Mouse (Mus musculus): ENCODE results near the gene Pigk. TPM values are rescaled to one million over a fixed set of nuclear protein-coding genes. Genes with fewer than 3 reads are reported as not detected.

Gene Pigk
- polyA plus RNA-seq, 1 experiment from 2014 or later: 49.1 TPM

- H3K9me3 ChIP-seq (replicated peaks; ENCODE audit: control insufficient read depth, low read length): no peaks in the 10 kb centered on the region
- WGBS: 85% methylated on average over 2 of the region's 2 CpGs
- no peak overlapping the region for H3K4me3 ChIP-seq (ENCODE audit: low read depth, low read length)
- no peak overlapping the region for H3K4me2 ChIP-seq (ENCODE audit: low read depth, low read length)
- DNase-seq (ENCODE audit: low spot score) (no peak), ATAC-seq (replicated peaks; ENCODE audit: insufficient number of reproducible peaks, low FRiP score, low TSS enrichment, low read depth) (no peak)
- H3K36me3 ChIP-seq (replicated peaks; ENCODE audit: control insufficient read depth, insufficient read depth, low read depth, low read length): no peaks in the 10 kb centered on the region
- no peak overlapping the region for H3K27ac ChIP-seq (replicated peaks; ENCODE audit: low read depth, low read length)
- H3K9ac ChIP-seq (replicated peaks; ENCODE audit: low read length): no peak overlapping the region
- no peaks in the 10 kb centered on the region for H3K27me3 ChIP-seq (ENCODE audit: control insufficient read depth, insufficient read depth, low read length)
- H3K4me1 ChIP-seq (ENCODE audit: control insufficient read depth, insufficient read depth, low read length): no peaks in the 10 kb centered on the region
Measured at GRCm38 (mm10) chr3:152706901-152707300, 7.0 kb upstream of the Pigk start.

DNA sequence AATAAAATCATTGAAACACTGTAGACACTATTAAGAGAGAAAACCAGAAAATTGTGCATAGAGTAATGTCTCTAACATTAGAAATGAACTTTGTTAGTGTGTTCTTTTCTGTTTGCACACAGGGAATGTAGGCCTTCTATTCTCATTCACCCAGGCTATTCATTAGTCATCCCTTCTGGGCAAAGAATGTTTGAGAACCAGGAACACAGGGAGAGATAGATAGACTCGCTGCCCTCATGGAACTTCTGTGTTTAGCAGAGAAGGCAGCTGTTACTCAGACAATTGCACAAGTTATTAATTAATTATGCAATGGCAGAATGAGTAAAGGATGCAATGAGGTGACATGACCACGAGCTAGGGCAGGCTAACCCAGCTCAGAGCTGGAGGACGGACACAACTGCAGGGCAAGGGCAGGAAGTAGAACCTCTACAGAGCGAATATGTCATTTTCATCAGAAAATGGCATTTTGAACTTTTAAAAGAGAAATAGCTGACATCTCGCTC is 6.5 kb upstream of the Pigk start:
- Histone ChIP-seq H3K4me3 (ENCODE audit: low read depth, low read length) (no peak overlapping the region), H3K9ac (replicated peaks; ENCODE audit: low read length) (no peak overlapping the region), H3K9me3 (replicated peaks; ENCODE audit: control insufficient read depth, low read length) (no peaks in the 10 kb centered on the region), H3K27ac (replicated peaks; ENCODE audit: low read depth, low read length) (no peak overlapping the region), H3K27me3 (ENCODE audit: control insufficient read depth, insufficient read depth, low read length) (no peaks in the 10 kb centered on the region), H3K4me2 (ENCODE audit: low read depth, low read length) (no peak overlapping the region), H3K4me1 (ENCODE audit: control insufficient read depth, insufficient read depth, low read length) (no peaks in the 10 kb centered on the region), H3K36me3 (replicated peaks; ENCODE audit: control insufficient read depth, insufficient read depth, low read depth, low read length) (no peaks in the 10 kb centered on the region)
- DNase-seq (ENCODE audit: low spot score) (no peak), ATAC-seq (replicated peaks; ENCODE audit: insufficient number of reproducible peaks, low FRiP score, low TSS enrichment, low read depth) (no peak)
- 85% methylated on average over 5 of the region's 5 CpGs for WGBS

DNA sequence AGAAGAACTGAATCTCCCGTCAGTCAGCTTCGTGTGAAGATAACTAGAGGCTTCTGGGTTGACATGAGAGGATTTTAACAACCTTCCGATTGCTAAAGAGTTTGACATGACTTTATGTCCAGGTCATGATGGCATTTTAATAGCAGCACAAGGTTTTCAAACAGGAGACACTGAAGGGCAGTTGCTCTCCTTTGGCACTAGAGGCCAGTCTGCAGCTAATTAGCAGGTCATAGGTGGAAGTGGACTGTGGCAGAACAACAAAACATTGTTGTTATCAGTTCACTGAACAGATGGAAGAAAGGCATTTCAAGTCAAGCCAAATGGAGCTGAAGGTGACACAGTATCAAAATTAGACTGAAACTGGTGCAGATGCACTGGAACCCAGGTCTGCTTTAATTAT is 4.0 kb upstream of the Pigk start:
- Histone ChIP-seq H3K27me3 (ENCODE audit: control insufficient read depth, insufficient read depth, low read length) (no peaks in the 10 kb centered on the region), H3K27ac (replicated peaks; ENCODE audit: low read depth, low read length) (no peak overlapping the region), H3K9me3 (replicated peaks; ENCODE audit: control insufficient read depth, low read length) (no peaks in the 10 kb centered on the region), H3K36me3 (replicated peaks; ENCODE audit: control insufficient read depth, insufficient read depth, low read depth, low read length) (no peaks in the 10 kb centered on the region), H3K9ac (replicated peaks; ENCODE audit: low read length) (no peak overlapping the region), H3K4me1 (ENCODE audit: control insufficient read depth, insufficient read depth, low read length) (no peaks in the 10 kb centered on the region), H3K4me2 (ENCODE audit: low read depth, low read length) (no peak overlapping the region), H3K4me3 (ENCODE audit: low read depth, low read length) (no peak overlapping the region)
- ATAC-seq (replicated peaks; ENCODE audit: insufficient number of reproducible peaks, low FRiP score, low TSS enrichment, low read depth) (no peak), DNase-seq (ENCODE audit: low spot score) (no peak)
- WGBS: 41% methylated on average over 3 of the region's 3 CpGs

GRCm38 (mm10) chr3:152712957-152713356 is 943 bp upstream of the Pigk start:
- H3K4me3 ChIP-seq (ENCODE audit: low read depth, low read length): no peak overlapping the region
- H3K4me2 ChIP-seq (ENCODE audit: low read depth, low read length): no peak overlapping the region
- 75% methylated on average over 4 of the region's 4 CpGs for WGBS
- no peaks in the 10 kb centered on the region for H3K36me3 ChIP-seq (replicated peaks; ENCODE audit: control insufficient read depth, insufficient read depth, low read depth, low read length)
- H3K27ac ChIP-seq (replicated peaks; ENCODE audit: low read depth, low read length): no peak overlapping the region
- H3K4me1 ChIP-seq (ENCODE audit: control insufficient read depth, insufficient read depth, low read length): no peaks in the 10 kb centered on the region
- ATAC-seq (replicated peaks; ENCODE audit: insufficient number of reproducible peaks, low FRiP score, low TSS enrichment, low read depth): no peak
- no peaks in the 10 kb centered on the region for H3K27me3 ChIP-seq (ENCODE audit: control insufficient read depth, insufficient read depth, low read length)
- H3K9ac ChIP-seq (replicated peaks; ENCODE audit: low read length): no peak overlapping the region
- no peaks in the 10 kb centered on the region for H3K9me3 ChIP-seq (replicated peaks; ENCODE audit: control insufficient read depth, low read length)
- no peak for DNase-seq (ENCODE audit: low spot score)

DNA sequence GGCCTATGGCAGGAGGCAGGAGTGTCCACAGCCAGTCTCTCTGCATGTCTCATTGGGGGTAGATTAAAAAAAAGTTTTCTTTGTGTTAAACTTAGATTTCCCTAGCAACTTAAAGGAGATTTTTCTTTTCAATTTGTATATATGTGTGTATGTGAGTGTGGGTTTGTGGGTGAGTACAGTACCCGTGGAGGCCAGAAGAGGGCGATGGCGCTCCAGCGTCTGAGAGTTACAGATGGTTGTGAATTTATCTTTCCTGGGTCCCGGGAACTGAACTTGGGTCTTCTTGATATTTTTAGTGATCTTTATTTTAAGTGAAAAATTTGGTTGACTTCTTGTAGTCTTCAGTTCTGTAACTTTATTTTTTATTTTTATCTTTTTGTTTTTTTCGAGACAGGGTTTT is 7.4 kb downstream of the Pigk start:
- Histone ChIP-seq H3K4me2 (ENCODE audit: low read depth, low read length) (no peak overlapping the region), H3K9me3 (replicated peaks; ENCODE audit: control insufficient read depth, low read length) (no peaks in the 10 kb centered on the region), H3K9ac (replicated peaks; ENCODE audit: low read length) (no peak overlapping the region), H3K27me3 (ENCODE audit: control insufficient read depth, insufficient read depth, low read length) (no peaks in the 10 kb centered on the region), H3K4me1 (ENCODE audit: control insufficient read depth, insufficient read depth, low read length) (no peaks in the 10 kb centered on the region), H3K36me3 (replicated peaks; ENCODE audit: control insufficient read depth, insufficient read depth, low read depth, low read length) (no peaks in the 10 kb centered on the region), H3K4me3 (ENCODE audit: low read depth, low read length) (no peak overlapping the region), H3K27ac (replicated peaks; ENCODE audit: low read depth, low read length) (no peak overlapping the region)
- WGBS: 84% methylated on average over 6 of the region's 6 CpGs
- no peak for DNase-seq (ENCODE audit: low spot score)
- ATAC-seq (replicated peaks; ENCODE audit: insufficient number of reproducible peaks, low FRiP score, low TSS enrichment, low read depth): no peak

- Histone ChIP-seq H3K27me3 (ENCODE audit: control insufficient read depth, insufficient read depth, low read length) (no peaks in the 10 kb centered on the region), H3K4me1 (ENCODE audit: control insufficient read depth, insufficient read depth, low read length) (no peaks in the 10 kb centered on the region), H3K27ac (replicated peaks; ENCODE audit: low read depth, low read length) (no peak overlapping the region), H3K4me2 (ENCODE audit: low read depth, low read length) (no peak overlapping the region), H3K4me3 (ENCODE audit: low read depth, low read length) (no peak overlapping the region), H3K36me3 (replicated peaks; ENCODE audit: control insufficient read depth, insufficient read depth, low read depth, low read length) (no peaks in the 10 kb centered on the region), H3K9ac (replicated peaks; ENCODE audit: low read length) (no peak overlapping the region), H3K9me3 (replicated peaks; ENCODE audit: control insufficient read depth, low read length) (no peaks in the 10 kb centered on the region)
- 67% methylated on average over 3 of the region's 3 CpGs for WGBS
- no peak for DNase-seq (ENCODE audit: low spot score)
- ATAC-seq (replicated peaks; ENCODE audit: insufficient number of reproducible peaks, low FRiP score, low TSS enrichment, low read depth): no peak
Measured at GRCm38 (mm10) chr3:152722836-152723235, 8.9 kb downstream of the Pigk start.

DNA sequence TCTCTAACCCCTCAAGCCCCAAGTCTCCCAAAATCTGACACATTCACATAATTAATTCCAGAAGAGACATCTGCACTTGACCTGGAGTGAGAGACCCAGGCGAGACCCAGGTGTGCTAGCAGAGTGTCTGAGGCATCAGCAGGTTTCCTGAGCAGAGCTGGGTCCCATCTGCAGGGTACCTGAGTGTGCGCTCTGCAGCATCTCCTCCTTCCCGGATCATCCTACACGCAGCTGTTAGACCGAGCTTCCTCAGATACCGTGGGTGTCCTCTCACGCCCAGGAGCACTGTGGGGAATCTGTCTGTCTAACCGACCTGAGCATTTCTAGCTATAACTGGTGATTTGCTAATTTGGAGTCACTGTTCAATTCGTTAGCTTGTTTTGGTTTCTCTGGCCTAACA is 10.5 kb downstream of the Pigk start:
- H3K36me3 ChIP-seq (replicated peaks; ENCODE audit: control insufficient read depth, insufficient read depth, low read depth, low read length): no peaks in the 10 kb centered on the region
- no peak overlapping the region for H3K4me3 ChIP-seq (ENCODE audit: low read depth, low read length)
- no peak overlapping the region for H3K9ac ChIP-seq (replicated peaks; ENCODE audit: low read length)
- no peak overlapping the region for H3K27ac ChIP-seq (replicated peaks; ENCODE audit: low read depth, low read length)
- WGBS: 80% methylated on average over 9 of the region's 9 CpGs
- DNase-seq (ENCODE audit: low spot score): no peak
- H3K4me1 ChIP-seq (ENCODE audit: control insufficient read depth, insufficient read depth, low read length): no peaks in the 10 kb centered on the region
- H3K9me3 ChIP-seq (replicated peaks; ENCODE audit: control insufficient read depth, low read length): no peaks in the 10 kb centered on the region
- H3K4me2 ChIP-seq (ENCODE audit: low read depth, low read length): no peak overlapping the region
- ATAC-seq (replicated peaks; ENCODE audit: insufficient number of reproducible peaks, low FRiP score, low TSS enrichment, low read depth): no peak
- no peaks in the 10 kb centered on the region for H3K27me3 ChIP-seq (ENCODE audit: control insufficient read depth, insufficient read depth, low read length)

DNA sequence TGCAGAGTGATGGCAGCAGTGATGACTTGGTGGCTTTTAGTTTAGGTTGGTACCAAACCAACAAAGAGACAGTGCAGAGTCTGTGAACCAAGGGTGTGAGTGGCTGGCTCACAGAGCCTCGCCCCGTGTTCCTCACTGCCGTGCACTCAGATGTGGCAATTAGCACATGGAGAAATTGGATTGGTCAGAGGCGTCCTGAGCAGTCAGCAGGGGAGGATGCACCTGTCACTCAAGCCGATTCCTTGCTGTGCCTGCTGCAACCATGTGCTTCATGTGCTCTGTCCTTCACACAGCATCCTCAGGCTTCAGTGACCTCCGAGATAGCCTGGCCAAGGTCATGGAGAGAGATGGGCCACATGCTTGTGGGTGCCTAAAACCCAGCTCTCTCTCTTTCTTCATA is 14.3 kb downstream of the Pigk start:
- H3K9me3 ChIP-seq (replicated peaks; ENCODE audit: control insufficient read depth, low read length): no peaks in the 10 kb centered on the region
- H3K27me3 ChIP-seq (ENCODE audit: control insufficient read depth, insufficient read depth, low read length): no peaks in the 10 kb centered on the region
- H3K9ac ChIP-seq (replicated peaks; ENCODE audit: low read length): no peak overlapping the region
- no peaks in the 10 kb centered on the region for H3K36me3 ChIP-seq (replicated peaks; ENCODE audit: control insufficient read depth, insufficient read depth, low read depth, low read length)
- DNase-seq (ENCODE audit: low spot score) (no peak), ATAC-seq (replicated peaks; ENCODE audit: insufficient number of reproducible peaks, low FRiP score, low TSS enrichment, low read depth) (no peak)
- no peak overlapping the region for H3K4me2 ChIP-seq (ENCODE audit: low read depth, low read length)
- 60% methylated on average over 6 of the region's 6 CpGs for WGBS
- no peaks in the 10 kb centered on the region for H3K4me1 ChIP-seq (ENCODE audit: control insufficient read depth, insufficient read depth, low read length)
- no peak overlapping the region for H3K4me3 ChIP-seq (ENCODE audit: low read depth, low read length)
- no peak overlapping the region for H3K27ac ChIP-seq (replicated peaks; ENCODE audit: low read depth, low read length)
